Mouse (Mus musculus) retina, postnatal 7 days (tissue): ENCODE measurements around the gene Foxa1.

Experiments used
- DNase-seq: peaks from one replicate; pipeline ENCODE4 v3.0.0-alpha.2; 2012; ENCODE audit warnings: low read depth, low spot score

Foxa1 gene

GRCm38 (mm10) chr12:57541118-57541517, 5.6 kb downstream of the Foxa1 start:
- DNase-seq: no peak

- DNase-seq: no peak
These were observed 7.1 kb downstream of the Foxa1 start for GRCm38 (mm10) chr12:57539551-57539985.

- no peak for DNase-seq
These were observed 7.8 kb downstream of the Foxa1 start for GRCm38 (mm10) chr12:57538588-57539550.

GRCm38 (mm10) chr12:57537791-57538587, 8.7 kb downstream of the Foxa1 start:
- no peak for DNase-seq

- DNase-seq: no peak
These were observed 9.6 kb downstream of the Foxa1 start for GRCm38 (mm10) chr12:57536909-57537670.

GRCm38 (mm10) chr12:57536056-57536908, 10.4 kb downstream of the Foxa1 start:
- DNase-seq: no peak

- DNase-seq: no peak
These were observed 11.7 kb downstream of the Foxa1 start for GRCm38 (mm10) chr12:57534879-57535611.

GRCm38 (mm10) chr12:57534517-57534878, 12.2 kb downstream of the Foxa1 start:
- no peak for DNase-seq

- DNase-seq: no peak
These were observed 16.2 kb downstream of the Foxa1 start for GRCm38 (mm10) chr12:57530474-57530873.

- no peak for DNase-seq
These were observed 18.4 kb downstream of the Foxa1 start for GRCm38 (mm10) chr12:57528335-57528734.

- DNase-seq: no peak
These were observed 30.9 kb downstream of the Foxa1 start for GRCm38 (mm10) chr12:57515702-57516377.

GRCm38 (mm10) chr12:57514552-57514951, 32.2 kb downstream of the Foxa1 start:
- DNase-seq: no peak

GRCm38 (mm10) chr12:57511560-57511959, 35.2 kb downstream of the Foxa1 start:
- DNase-seq: no peak

- no peak for DNase-seq
These were observed 35.6 kb downstream of the Foxa1 start for GRCm38 (mm10) chr12:57511127-57511526.

- no peak for DNase-seq
These were observed 37.0 kb downstream of the Foxa1 start for GRCm38 (mm10) chr12:57509726-57510125.

GRCm38 (mm10) chr12:57508938-57509337, 37.8 kb downstream of the Foxa1 start:
- no peak for DNase-seq

- no peak for DNase-seq
These were observed 41.4 kb downstream of the Foxa1 start for GRCm38 (mm10) chr12:57505329-57505728.

- no peak for DNase-seq
These were observed 46.5 kb downstream of the Foxa1 start for GRCm38 (mm10) chr12:57500246-57500645.

GRCm38 (mm10) chr12:57496347-57497119, 50.2 kb downstream of the Foxa1 start:
- no peak for DNase-seq
